Mouse (Mus musculus): ENCODE results near the gene Gpr34.

Gene Gpr34

DNA sequence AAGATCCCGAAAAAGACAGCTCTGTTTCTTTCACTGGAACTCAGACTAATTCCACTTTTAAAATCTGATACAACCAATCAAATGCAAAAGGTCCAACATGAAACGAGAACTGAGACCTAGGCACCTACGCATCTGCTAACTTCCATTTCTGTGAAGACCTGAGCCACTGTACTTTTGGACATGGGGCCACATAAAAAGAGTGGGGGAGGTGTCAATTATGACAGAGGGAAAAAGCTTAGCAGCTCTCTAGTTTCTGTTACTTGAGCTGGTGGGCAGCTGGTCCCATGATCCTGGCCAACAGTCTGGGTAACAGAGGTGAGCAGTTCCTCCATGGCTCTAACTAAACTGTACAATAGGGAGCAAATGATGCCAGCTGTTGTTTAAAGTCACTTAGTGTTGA, 41.1 kb downstream of the Gpr34 start:
- DNase-seq (ENCODE audit: low spot score), result no peak

- no peak for DNase-seq (ENCODE audit: low spot score)
These were observed 49.9 kb downstream of the Gpr34 start for GRCm38 (mm10) chrX:13681748-13682147.

GRCm38 (mm10) chrX:13686589-13686988, 54.7 kb downstream of the Gpr34 start:
- DNase-seq (ENCODE audit: low spot score), result no peak

DNA sequence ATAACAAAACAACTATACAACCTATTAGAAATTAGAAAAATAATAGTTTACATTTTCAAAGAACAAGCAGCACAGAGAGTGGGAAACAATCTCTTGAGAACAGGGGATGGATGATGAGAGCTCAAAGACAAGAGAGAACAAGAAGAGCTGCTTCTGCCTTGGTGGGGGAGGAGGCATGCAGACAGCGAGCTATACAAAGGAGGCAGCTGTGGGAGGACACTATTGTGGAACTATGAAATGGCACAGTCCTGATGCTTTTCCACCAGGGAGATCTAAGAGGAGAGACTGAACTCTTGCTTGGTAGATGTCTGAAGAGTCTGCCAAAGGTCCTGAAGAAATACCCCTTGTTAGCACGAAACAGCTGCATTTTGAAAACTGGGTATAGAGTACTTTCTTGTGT, 56.5 kb downstream of the Gpr34 start:
- no peak for DNase-seq (ENCODE audit: low spot score)

Data from embryo, embryonic 10.5 days (tissue).